Mouse (Mus musculus) cerebral cortex, adult 2 months (tissue): ENCODE measurements around the gene Acta1.

ENCODE experiments used
- WGBS: fragments of 180-500 bp; shearing (Covaris S2); methylation state at CpG from one replicate; pipeline ENCODE4 v1.1.7; 2018; 5-methylcytosine and 5-hydroxymethylcytosine counted together

Gene Acta1

GRCm38 (mm10) chr8:123894502-123895097 is at the start of gene Acta1:
Gene Acta1 (minus strand): TSS chr8:123894751.
- WGBS = 50% methylated on average over 15 of the region's 15 CpGs

- WGBS = 94% methylated on average over 7 of the region's 7 CpGs
These were observed 34.5 kb upstream of the Acta1 start for GRCm38 (mm10) chr8:123929026-123929425.

GRCm38 (mm10) chr8:123925671-123926070 is 31.1 kb upstream of the Acta1 start:
- 90% methylated on average over 3 of the region's 3 CpGs for WGBS

- 8% methylated on average over 2 of the region's 2 CpGs for WGBS
These were observed 30.2 kb upstream of the Acta1 start for GRCm38 (mm10) chr8:123924719-123925118.

GRCm38 (mm10) chr8:123914635-123915034 is 20.1 kb upstream of the Acta1 start:
- WGBS = 70% methylated on average over 3 of the region's 3 CpGs

GRCm38 (mm10) chr8:123912265-123912664 is 17.7 kb upstream of the Acta1 start:
- WGBS = 57% methylated on average over 4 of the region's 4 CpGs

GRCm38 (mm10) chr8:123907604-123908003 is 13.1 kb upstream of the Acta1 start:
- 73% methylated on average over 6 of the region's 6 CpGs for WGBS

GRCm38 (mm10) chr8:123902653-123903052 is 8.1 kb upstream of the Acta1 start:
- WGBS = 84% methylated on average over 7 of the region's 7 CpGs

GRCm38 (mm10) chr8:123899366-123899765 is 4.8 kb upstream of the Acta1 start:
- WGBS = 67% methylated on average over 7 of the region's 7 CpGs

- 70% methylated on average over 5 of the region's 5 CpGs for WGBS
These were observed 4.0 kb upstream of the Acta1 start for GRCm38 (mm10) chr8:123898576-123898975.

- 64% methylated on average over 10 of the region's 10 CpGs for WGBS
These were observed 2.2 kb upstream of the Acta1 start for GRCm38 (mm10) chr8:123896774-123897173.

- 71% methylated on average over 14 of the region's 14 CpGs for WGBS
These were observed 1.8 kb upstream of the Acta1 start for GRCm38 (mm10) chr8:123896366-123896761.

- 55% methylated on average over 9 of the region's 9 CpGs for WGBS
These were observed 1.3 kb upstream of the Acta1 start for GRCm38 (mm10) chr8:123895680-123896365.

GRCm38 (mm10) chr8:123895230-123895629 is 679 bp upstream of the Acta1 start:
- WGBS = 71% methylated on average over 4 of the region's 4 CpGs

GRCm38 (mm10) chr8:123893413-123893812 is 1.1 kb downstream of the Acta1 start:
- WGBS = 85% methylated on average over 11 of the region's 11 CpGs

- WGBS = 13% methylated on average over 30 of the region's 30 CpGs
These were observed 1.9 kb downstream of the Acta1 start for GRCm38 (mm10) chr8:123892586-123893155.

GRCm38 (mm10) chr8:123891883-123892585 is 2.5 kb downstream of the Acta1 start:
- WGBS = 2% methylated on average over 49 of the region's 49 CpGs

- WGBS = 4% methylated on average over 11 of the region's 11 CpGs
These were observed 3.3 kb downstream of the Acta1 start for GRCm38 (mm10) chr8:123891271-123891670.

- WGBS = 73% methylated on average over 4 of the region's 4 CpGs
These were observed 4.8 kb downstream of the Acta1 start for GRCm38 (mm10) chr8:123889797-123890196.

GRCm38 (mm10) chr8:123887956-123888355 is 6.6 kb downstream of the Acta1 start:
- WGBS = 82% methylated on average over 2 of the region's 2 CpGs

- WGBS = 43% methylated on average over 4 of the region's 4 CpGs
These were observed 7.4 kb downstream of the Acta1 start for GRCm38 (mm10) chr8:123887163-123887562.
